10 mouse cellular contexts compared by ENCODE assay signal in the genomic region with DNA sequence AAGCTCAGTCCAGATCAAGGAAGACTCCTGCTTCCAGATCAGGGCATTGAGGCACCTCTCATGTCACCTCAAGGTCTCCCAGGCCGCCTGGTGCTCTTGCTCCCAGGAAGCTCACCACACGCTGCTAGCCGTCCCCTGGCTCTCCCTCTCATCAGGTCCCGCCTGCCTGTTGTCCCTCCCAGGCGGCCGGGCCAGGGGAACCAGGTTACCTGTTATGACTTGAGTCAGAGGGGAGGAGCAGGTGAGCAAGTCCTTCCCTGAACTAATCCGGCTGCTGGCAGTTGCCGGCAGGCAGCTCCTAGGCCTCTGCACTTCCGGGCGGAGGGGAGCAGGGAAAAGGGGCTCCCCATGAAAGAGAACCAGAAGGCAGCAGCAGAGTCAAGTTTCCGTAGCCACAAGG. TPM values are rescaled to one million over a fixed set of nuclear protein-coding genes. Genes with fewer than 3 reads are reported as not detected.
DNase-seq lines count a peak whose midpoint lies in the region; ATAC-seq and TF ChIP-seq lines count a peak whose summit lies in the region.
"Had no signal": no experiment of that assay in that cellular context is flagged by ENCODE, and none has a peak within 500 bp of the region (broad histone marks: within the 10 kb centered on the region; RNA-seq: fewer than 3 reads in every experiment).

No protein-coding gene starts in this region.

- intact Hi-C loops in left cerebral cortex, postnatal 10 days (cut with DNase I): no loop called here

- peaks cover 91% of the 10 kb centered on the region for H3K4me1 ChIP-seq in E14TG2a.4 (replicated peaks; ENCODE audit: low read depth, low read length)
- peaks cover 42% of the 10 kb centered on the region for H3K4me1 ChIP-seq in embryonic facial prominence, embryonic 12.5 days

- peak overlapping the region; percentile 33; the same call in 1 of the 2 replicates for H3K9ac ChIP-seq in embryonic facial prominence, embryonic 12.5 days

- H3K4me2 ChIP-seq in embryonic facial prominence, embryonic 12.5 days (replicated peaks): peak overlapping the region; percentile 81

- peak; percentile 82 for DNase-seq in kidney, adult 9 months
- DNase-seq in lung, postnatal 25 days (ENCODE audit: low spot score): peak; percentile 60
- DNase-seq in left cerebral cortex, postnatal 10 days (ENCODE audit: extremely low spot score in 1 of 2, low spot score in 2 of 2): no peak
- DNase-seq in right cerebral cortex, adult 18-20 months: no peak
- DNase-seq in cerebellum, adult 9-11 months: no peak
- no peak for DNase-seq in frontal cortex, postnatal 36 days (ENCODE audit: low spot score in 2 of 2)
- DNase-seq: cerebellum, postnatal 14 days had no signal

- H3K36me3 ChIP-seq in E14TG2a.4 (ENCODE audit: insufficient read depth, low read length): peaks cover 23% of the 10 kb centered on the region
- H3K36me3 ChIP-seq in embryonic facial prominence, embryonic 12.5 days: peaks cover 27% of the 10 kb centered on the region

- 23% methylated on average over 11 of the region's 11 CpGs for WGBS in embryonic facial prominence, embryonic 12.5 days

- no peak for TF ChIP-seq CTCF in E14TG2a.4 (conservative IDR thresholded peaks at IDR 0.05; ENCODE audit: low read length)

- peak overlapping the region; percentile 63 for H3K4me3 ChIP-seq in E14TG2a.4 (replicated peaks; ENCODE audit: low read length)
- peak overlapping the region; percentile 20; the same call in 1 of the 2 replicates for H3K4me3 ChIP-seq in embryonic facial prominence, embryonic 12.5 days

- no peaks in the 10 kb centered on the region for H3K9me3 ChIP-seq in E14TG2a.4 (ENCODE audit: low read length)
- H3K9me3 ChIP-seq in embryonic facial prominence, embryonic 12.5 days: no peaks in the 10 kb centered on the region

- ATAC-seq in embryonic facial prominence, embryonic 12.5 days (ENCODE audit: insufficient number of reproducible peaks, insufficient read depth, low FRiP score, low TSS enrichment): no peak
- ATAC-seq: Patski had no signal

- peaks cover 6% of the 10 kb centered on the region; the same call in 1 of the 2 replicates for H3K27me3 ChIP-seq in E14TG2a.4 (ENCODE audit: insufficient read depth, low read length)
- no peaks in the 10 kb centered on the region for H3K27me3 ChIP-seq in embryonic facial prominence, embryonic 12.5 days
- H3K27me3 ChIP-seq: Patski had no signal

- peak overlapping the region; percentile 72 for H3K27ac ChIP-seq in embryonic facial prominence, embryonic 12.5 days

RNA-seq across cellular contexts. Expression of a gene that starts 3.9 kb away (rescaled TPM):
- polyA plus RNA-seq in embryonic facial prominence, embryonic 12.5 days (2016; fragmentation: Nextera tagmentation; extraction: Ambion mirVana): 24.6 and 25.5 TPM in 2 replicates
- 1 to 10 TPM; 3.7 to 4.4 TPM for total RNA-seq in left cerebral cortex, postnatal 10 days (2021)

RNA-seq across cellular contexts. Expression of a gene that starts 17.6 kb away (rescaled TPM):
- polyA plus RNA-seq in embryonic facial prominence, embryonic 12.5 days (2016; fragmentation: Nextera tagmentation; extraction: Ambion mirVana): 0.31 TPM in 1 of 2 replicates, not detected in the other
- total RNA-seq in left cerebral cortex, postnatal 10 days (2021): 1 to 10 TPM in 1 of 2 experiments, under 1 TPM in 1; 0.97 to 1.2 TPM

RNA-seq across cellular contexts. Expression of a gene that starts 30.5 kb away (rescaled TPM):
- polyA plus RNA-seq in embryonic facial prominence, embryonic 12.5 days (2016; fragmentation: Nextera tagmentation; extraction: Ambion mirVana): not detected in 2 replicates
- 1 to 10 TPM; 7.4 to 9.0 TPM for total RNA-seq in left cerebral cortex, postnatal 10 days (2021)
- polyA plus RNA-seq: Patski had no signal

Comparison
In these comparisons a context has a peak if more than half of its experiments do, and no peak if none do; other contexts are left out.
1. DNase-seq: peak in kidney, adult 9 months (single experiment) and lung, postnatal 25 days (single experiment); none in left cerebral cortex, postnatal 10 days (0 of 2), right cerebral cortex, adult 18-20 months (single experiment), cerebellum, adult 9-11 months (single experiment) and frontal cortex, postnatal 36 days (0 of 2).